Mouse (Mus musculus): ENCODE measurements at regions not wholly inside any gene's neighbourhood (a gene's known extent, or its start where the extent isn't known, plus 50 kb on each side); places are given as distances from the start of the nearest gene placed in this dataset.

- H3K9me3 ChIP-seq (ENCODE audit: control insufficient read depth, low read length) = no peaks in the 10 kb centered on the region
- H3K9ac ChIP-seq (ENCODE audit: low read depth, low read length) = no peak overlapping the region
- H3K4me1 ChIP-seq (ENCODE audit: control insufficient read depth, insufficient read depth, low read depth, low read length) = no peaks in the 10 kb centered on the region
- no peaks in the 10 kb centered on the region for H3K27me3 ChIP-seq (replicated peaks; ENCODE audit: control insufficient read depth, insufficient read depth, low read length)
- no peak overlapping the region for H3K4me2 ChIP-seq (ENCODE audit: low read length)
- H3K36me3 ChIP-seq (ENCODE audit: control insufficient read depth, insufficient read depth, low read length) = no peaks in the 10 kb centered on the region
- 45% methylated on average over 2 of the region's 2 CpGs for WGBS
- H3K27ac ChIP-seq (ENCODE audit: low read depth, low read length) = no peak overlapping the region
- no peak overlapping the region for H3K4me3 ChIP-seq (ENCODE audit: low read length)
- no peak for ATAC-seq
These were observed 86.9 kb upstream of the Prokr2 start for GRCm38 (mm10) chr2:132472126-132472525.

GRCm38 (mm10) chr2:132468957-132469642, 83.9 kb upstream of the Prokr2 start:
- ATAC-seq = no peak
- no peaks in the 10 kb centered on the region for H3K36me3 ChIP-seq (ENCODE audit: control insufficient read depth, insufficient read depth, low read length)
- no peaks in the 10 kb centered on the region for H3K9me3 ChIP-seq (ENCODE audit: control insufficient read depth, low read length)
- no peak overlapping the region for H3K9ac ChIP-seq (ENCODE audit: low read depth, low read length)
- WGBS = 69% methylated on average over 9 of the region's 9 CpGs
- no peak overlapping the region for H3K4me3 ChIP-seq (ENCODE audit: low read length)
- H3K27ac ChIP-seq (ENCODE audit: low read depth, low read length) = no peak overlapping the region
- H3K4me2 ChIP-seq (ENCODE audit: low read length) = no peak overlapping the region
- no peaks in the 10 kb centered on the region for H3K27me3 ChIP-seq (replicated peaks; ENCODE audit: control insufficient read depth, insufficient read depth, low read length)
- H3K4me1 ChIP-seq (ENCODE audit: control insufficient read depth, insufficient read depth, low read depth, low read length) = no peaks in the 10 kb centered on the region

GRCm38 (mm10) chr2:132455029-132455428, 69.8 kb upstream of the Prokr2 start:
- Histone ChIP-seq H3K27ac (ENCODE audit: low read depth, low read length) (no peak overlapping the region), H3K27me3 (replicated peaks; ENCODE audit: control insufficient read depth, insufficient read depth, low read length) (no peaks in the 10 kb centered on the region), H3K4me2 (ENCODE audit: low read length) (no peak overlapping the region), H3K4me3 (ENCODE audit: low read length) (no peak overlapping the region), H3K9me3 (ENCODE audit: control insufficient read depth, low read length) (no peaks in the 10 kb centered on the region), H3K4me1 (ENCODE audit: control insufficient read depth, insufficient read depth, low read depth, low read length) (no peaks in the 10 kb centered on the region), H3K36me3 (ENCODE audit: control insufficient read depth, insufficient read depth, low read length) (no peaks in the 10 kb centered on the region), H3K9ac (ENCODE audit: low read depth, low read length) (no peak overlapping the region)
- ATAC-seq = no peak
- WGBS = 91% methylated on average over 1 of the region's 1 CpGs

GRCm38 (mm10) chr2:132449347-132449746, 64.1 kb upstream of the Prokr2 start:
- no peaks in the 10 kb centered on the region for H3K36me3 ChIP-seq (ENCODE audit: control insufficient read depth, insufficient read depth, low read length)
- H3K27ac ChIP-seq (ENCODE audit: low read depth, low read length) = no peak overlapping the region
- H3K9ac ChIP-seq (ENCODE audit: low read depth, low read length) = no peak overlapping the region
- WGBS = 70% methylated on average over 4 of the region's 4 CpGs
- ATAC-seq = no peak
- no peak overlapping the region for H3K4me2 ChIP-seq (ENCODE audit: low read length)
- H3K4me1 ChIP-seq (ENCODE audit: control insufficient read depth, insufficient read depth, low read depth, low read length) = peaks cover 7% of the 10 kb centered on the region
- no peaks in the 10 kb centered on the region for H3K27me3 ChIP-seq (replicated peaks; ENCODE audit: control insufficient read depth, insufficient read depth, low read length)
- no peaks in the 10 kb centered on the region for H3K9me3 ChIP-seq (ENCODE audit: control insufficient read depth, low read length)
- H3K4me3 ChIP-seq (ENCODE audit: low read length) = no peak overlapping the region

GRCm38 (mm10) chr2:132447826-132448225, 62.6 kb upstream of the Prokr2 start:
- WGBS = 58% methylated on average over 3 of the region's 3 CpGs
- no peak overlapping the region for H3K27ac ChIP-seq (ENCODE audit: low read depth, low read length)
- H3K9ac ChIP-seq (ENCODE audit: low read depth, low read length) = no peak overlapping the region
- H3K4me2 ChIP-seq (ENCODE audit: low read length) = no peak overlapping the region
- no peak overlapping the region for H3K4me3 ChIP-seq (ENCODE audit: low read length)
- H3K27me3 ChIP-seq (replicated peaks; ENCODE audit: control insufficient read depth, insufficient read depth, low read length) = no peaks in the 10 kb centered on the region
- no peaks in the 10 kb centered on the region for H3K36me3 ChIP-seq (ENCODE audit: control insufficient read depth, insufficient read depth, low read length)
- peaks cover 7% of the 10 kb centered on the region for H3K4me1 ChIP-seq (ENCODE audit: control insufficient read depth, insufficient read depth, low read depth, low read length)
- ATAC-seq = no peak
- no peaks in the 10 kb centered on the region for H3K9me3 ChIP-seq (ENCODE audit: control insufficient read depth, low read length)

- Histone ChIP-seq H3K4me2 (ENCODE audit: low read length) (no peak overlapping the region), H3K4me3 (ENCODE audit: low read length) (no peak overlapping the region), H3K9ac (ENCODE audit: low read depth, low read length) (no peak overlapping the region), H3K36me3 (ENCODE audit: control insufficient read depth, insufficient read depth, low read length) (no peaks in the 10 kb centered on the region), H3K27ac (ENCODE audit: low read depth, low read length) (no peak overlapping the region), H3K4me1 (ENCODE audit: control insufficient read depth, insufficient read depth, low read depth, low read length) (peaks cover 7% of the 10 kb centered on the region), H3K9me3 (ENCODE audit: control insufficient read depth, low read length) (no peaks in the 10 kb centered on the region), H3K27me3 (replicated peaks; ENCODE audit: control insufficient read depth, insufficient read depth, low read length) (no peaks in the 10 kb centered on the region)
- WGBS = 25% methylated on average over 3 of the region's 3 CpGs
- no peak for ATAC-seq
These were observed 60.8 kb upstream of the Prokr2 start for GRCm38 (mm10) chr2:132446019-132446418.

- Histone ChIP-seq H3K4me3 (ENCODE audit: low read length) (no peak overlapping the region), H3K4me1 (ENCODE audit: control insufficient read depth, insufficient read depth, low read depth, low read length) (peaks cover 7% of the 10 kb centered on the region), H3K9ac (ENCODE audit: low read depth, low read length) (no peak overlapping the region), H3K27me3 (replicated peaks; ENCODE audit: control insufficient read depth, insufficient read depth, low read length) (no peaks in the 10 kb centered on the region), H3K9me3 (ENCODE audit: control insufficient read depth, low read length) (no peaks in the 10 kb centered on the region), H3K27ac (ENCODE audit: low read depth, low read length) (no peak overlapping the region), H3K4me2 (ENCODE audit: low read length) (no peak overlapping the region), H3K36me3 (ENCODE audit: control insufficient read depth, insufficient read depth, low read length) (no peaks in the 10 kb centered on the region)
- peak; percentile 67; the same call in 1 of the 2 replicates for ATAC-seq
- WGBS = 12% methylated on average over 11 of the region's 11 CpGs
These were observed 59.4 kb upstream of the Prokr2 start for GRCm38 (mm10) chr2:132444442-132445161.
